Mouse (Mus musculus) midbrain, embryonic 11.5 days (tissue): ENCODE data around the gene Thbs4. TPM values are rescaled to one million over a fixed set of nuclear protein-coding genes. Genes with fewer than 3 reads are reported as not detected.
"Not testable (repeated sequence)": the region's sequence is repeated elsewhere in the genome, so short reads cannot be mapped to it uniquely, and the experiment has no call there.

ENCODE experiments used
- ATAC-seq: fragments of 200-750 bp; cut with Nextera tagmentation; 2 replicates; pipeline ENCODE4 v1.8.0; 2017; ENCODE audit warnings: moderate TSS enrichment, moderate library complexity; ENCODE audit not compliant: low FRiP score
- DNase-seq: peaks from one replicate; pipeline ENCODE4 v3.0.0; 2015; ENCODE audit warnings: low spot score; ENCODE audit errors: missing footprints
- H3K27ac ChIP-seq: fragments of 300-500 bp; sonication (generic); 2 replicates; pipeline ENCODE4 v1.5.1; 2014; ENCODE audit warnings: low read depth, low read length
- H3K27me3 ChIP-seq: fragments of 300-500 bp; sonication (generic); 2 replicates; pipeline ENCODE4 v1.6.1; 2014; ENCODE audit warnings: mild to moderate bottlenecking, low read length, moderate library complexity, mixed read lengths; ENCODE audit not compliant: control insufficient read depth, insufficient read depth
- H3K36me3 ChIP-seq: fragments of 300-500 bp; sonication (generic); 2 replicates; pipeline ENCODE4 v1.6.1; 2014; ENCODE audit warnings: mild to moderate bottlenecking, low read length, moderate library complexity, mixed read lengths; ENCODE audit not compliant: control insufficient read depth, insufficient read depth
- H3K4me1 ChIP-seq: fragments of 300-500 bp; sonication (generic); 2 replicates; pipeline ENCODE4 v1.6.1; 2014; ENCODE audit warnings: low read length; ENCODE audit not compliant: control insufficient read depth, insufficient read depth
- H3K4me2 ChIP-seq: fragments of 300-500 bp; sonication (generic); 2 replicates; pipeline ENCODE4 v1.6.1; 2014; ENCODE audit warnings: mild to moderate bottlenecking, moderate library complexity
- H3K4me3 ChIP-seq: fragments of 300-500 bp; sonication (generic); 2 replicates; pipeline ENCODE4 v1.5.1; 2014; ENCODE audit warnings: low read depth, low read length
- H3K9ac ChIP-seq: fragments of 300-500 bp; sonication (generic); 2 replicates; pipeline ENCODE4 v1.6.1; 2014; ENCODE audit warnings: low read length
- H3K9me3 ChIP-seq: fragments of 300-500 bp; sonication (generic); 2 replicates; pipeline ENCODE4 v1.6.1; 2016; ENCODE audit warnings: low read length; ENCODE audit not compliant: control insufficient read depth
- whole genome bisulfite sequencing: fragments of 180-500 bp; shearing (Covaris S2); extraction: QIAGEN DNeasy Blood & Tissue Kit; methylation state at CpG from one replicate; pipeline ENCODE4 v1.1.7; 2014; 5-methylcytosine and 5-hydroxymethylcytosine counted together
- polyA plus RNA-seq: library from polyadenylated mRNA; unstranded; fragments of >200 nt; fragmentation: Nextera tagmentation; extraction: Ambion mirVana; gene quantifications from 2 replicates; pipeline ENCODE4 v1.2.1, GENCODE M21; 2014

Thbs4 gene
- polyA plus RNA-seq, result 1.6 and 1.8 TPM in 2 replicates

- Histone ChIP-seq H3K27ac (no peak within 1 kb of the TSS), H3K9ac (peak within 1 kb of the TSS; percentile 52), H3K36me3 (no peaks in the 10 kb centered on the region), H3K4me1 (peaks cover 6% of the 10 kb centered on the region), H3K27me3 (peaks cover 9% of the 10 kb centered on the region), H3K4me2 (peak within 1 kb of the TSS; percentile 58), H3K4me3 (peak within 1 kb of the TSS; percentile 30), H3K9me3 (no peaks in the 10 kb centered on the region)
- ATAC-seq (peak; percentile 79), DNase-seq (peak; percentile 89)
- 9% methylated on average over 38 of the region's 45 CpGs for WGBS
Measured at GRCm38 (mm10) chr13:92794462-92795214, at the start of gene Thbs4. TSS of gene Thbs4 (minus strand) at chr13:92794818.

- no peak for ATAC-seq
- no peaks in the 10 kb centered on the region for H3K36me3 ChIP-seq
- H3K4me2 ChIP-seq, result no peak overlapping the region
- no peak overlapping the region for H3K27ac ChIP-seq
- H3K4me1 ChIP-seq, result no peaks in the 10 kb centered on the region
- H3K4me3 ChIP-seq, result no peak overlapping the region
- H3K9me3 ChIP-seq, result no peaks in the 10 kb centered on the region
- DNase-seq, result no peak
- WGBS, result 93% methylated on average over 4 of the region's 4 CpGs
- no peaks in the 10 kb centered on the region for H3K27me3 ChIP-seq
- no peak overlapping the region for H3K9ac ChIP-seq
Measured at GRCm38 (mm10) chr13:92833162-92833561, 38.5 kb upstream of the Thbs4 start.

- ATAC-seq (no peak), DNase-seq (no peak)
- WGBS, result 76% methylated on average over 10 of the region's 10 CpGs
- no peaks in the 10 kb centered on the region for H3K27me3 ChIP-seq
- no peak overlapping the region for H3K27ac ChIP-seq
- no peaks in the 10 kb centered on the region for H3K4me1 ChIP-seq
- H3K9me3 ChIP-seq, result no peaks in the 10 kb centered on the region
- no peak overlapping the region for H3K9ac ChIP-seq
- no peak overlapping the region for H3K4me2 ChIP-seq
- no peak overlapping the region for H3K4me3 ChIP-seq
- no peaks in the 10 kb centered on the region for H3K36me3 ChIP-seq
Measured at GRCm38 (mm10) chr13:92828820-92829219, 34.2 kb upstream of the Thbs4 start.

- DNase-seq, result no peak
- H3K36me3 ChIP-seq, result no peaks in the 10 kb centered on the region
- no peak overlapping the region for H3K9ac ChIP-seq
- no peaks in the 10 kb centered on the region for H3K9me3 ChIP-seq
- no peaks in the 10 kb centered on the region for H3K27me3 ChIP-seq
- WGBS, result 91% methylated on average over 3 of the region's 3 CpGs
- no peak for ATAC-seq
- H3K4me2 ChIP-seq, result no peak overlapping the region
- H3K27ac ChIP-seq, result no peak overlapping the region
- H3K4me3 ChIP-seq, result no peak overlapping the region
- H3K4me1 ChIP-seq, result no peaks in the 10 kb centered on the region
Measured at GRCm38 (mm10) chr13:92817357-92817756, 22.7 kb upstream of the Thbs4 start.

- Histone ChIP-seq H3K27ac (no peak overlapping the region), H3K36me3 (no peaks in the 10 kb centered on the region), H3K27me3 (no peaks in the 10 kb centered on the region), H3K4me1 (no peaks in the 10 kb centered on the region), H3K9ac (no peak overlapping the region), H3K9me3 (no peaks in the 10 kb centered on the region), H3K4me2 (no peak overlapping the region), H3K4me3 (no peak overlapping the region)
- ATAC-seq (no peak), DNase-seq (no peak)
- WGBS, result 89% methylated on average over 5 of the region's 5 CpGs
Measured at GRCm38 (mm10) chr13:92816329-92816728, 21.7 kb upstream of the Thbs4 start.

- H3K9ac ChIP-seq, H3K4me2 ChIP-seq, H3K27ac ChIP-seq, DNase-seq, ATAC-seq, H3K36me3 ChIP-seq, H3K27me3 ChIP-seq, H3K9me3 ChIP-seq, H3K4me3 ChIP-seq, H3K4me1 ChIP-seq: not testable (repeated sequence)
- 79% methylated on average over 1 of the region's 1 CpGs for WGBS
Measured at GRCm38 (mm10) chr13:92810592-92810991, 16.0 kb upstream of the Thbs4 start.

- no peak for DNase-seq
- no peaks in the 10 kb centered on the region for H3K9me3 ChIP-seq
- no peaks in the 10 kb centered on the region for H3K27me3 ChIP-seq
- no peaks in the 10 kb centered on the region for H3K4me1 ChIP-seq
- WGBS, result 89% methylated on average over 3 of the region's 3 CpGs
- no peak overlapping the region for H3K27ac ChIP-seq
- H3K4me3 ChIP-seq, result no peak overlapping the region
- no peak overlapping the region for H3K9ac ChIP-seq
- ATAC-seq, result no peak
- no peak overlapping the region for H3K4me2 ChIP-seq
- no peaks in the 10 kb centered on the region for H3K36me3 ChIP-seq
Measured at GRCm38 (mm10) chr13:92807849-92808248, 13.2 kb upstream of the Thbs4 start.

GRCm38 (mm10) chr13:92806785-92807184 is 12.2 kb upstream of the Thbs4 start:
- no peak for DNase-seq
- ATAC-seq, result no peak
- no peaks in the 10 kb centered on the region for H3K9me3 ChIP-seq
- H3K4me1 ChIP-seq, result no peaks in the 10 kb centered on the region; the same call in 1 of the 2 replicates
- no peak overlapping the region for H3K4me3 ChIP-seq
- H3K4me2 ChIP-seq, result no peak overlapping the region
- no peak overlapping the region for H3K9ac ChIP-seq
- H3K36me3 ChIP-seq, result no peaks in the 10 kb centered on the region
- no peak overlapping the region for H3K27ac ChIP-seq
- H3K27me3 ChIP-seq, result no peaks in the 10 kb centered on the region

GRCm38 (mm10) chr13:92799306-92799925 is 4.8 kb upstream of the Thbs4 start:
- H3K36me3 ChIP-seq, result no peaks in the 10 kb centered on the region
- peaks cover 11% of the 10 kb centered on the region for H3K4me1 ChIP-seq
- 82% methylated on average over 7 of the region's 7 CpGs for WGBS
- H3K9me3 ChIP-seq, result no peaks in the 10 kb centered on the region
- H3K4me3 ChIP-seq, result no peak overlapping the region
- peaks cover 4% of the 10 kb centered on the region for H3K27me3 ChIP-seq
- no peak for DNase-seq
- no peak overlapping the region for H3K4me2 ChIP-seq
- ATAC-seq, result no peak
- no peak overlapping the region for H3K9ac ChIP-seq
- H3K27ac ChIP-seq, result no peak overlapping the region
